Mouse (Mus musculus): ENCODE results near the gene 2900011O08Rik. TPM values are rescaled to one million over a fixed set of nuclear protein-coding genes. Genes with fewer than 3 reads are reported as not detected.
"Not testable (repeated sequence)": the region's sequence is repeated elsewhere in the genome, so short reads cannot be mapped to it uniquely, and the experiment has no call there.

The 2900011O08Rik gene
- polyA plus RNA-seq, 1 experiment from 2014 or later, result 5.1 TPM

- not testable (repeated sequence) for H3K4me1 ChIP-seq (ENCODE audit: control insufficient read depth, insufficient read depth, low read length); H3K9me3 ChIP-seq (ENCODE audit: control insufficient read depth, low read length)
- WGBS, result 74% methylated on average over 4 of the region's 4 CpGs
These were observed 80.2 kb downstream of the 2900011O08Rik start for GRCm38 (mm10) chr16:14066571-14066970.

GRCm38 (mm10) chr16:14068701-14069100 lies 82.3 kb downstream of the 2900011O08Rik start:
- ATAC-seq (ENCODE audit: low read depth); DNase-seq (ENCODE audit: low spot score); H3K4me3 ChIP-seq (ENCODE audit: low read depth, low read length); H3K4me1 ChIP-seq (ENCODE audit: control insufficient read depth, insufficient read depth, low read length); H3K4me2 ChIP-seq (ENCODE audit: low read depth, low read length); H3K36me3 ChIP-seq (ENCODE audit: control insufficient read depth, insufficient read depth, low read length); H3K9ac ChIP-seq (ENCODE audit: low read depth, low read length); H3K27me3 ChIP-seq (replicated peaks; ENCODE audit: control insufficient read depth, insufficient read depth, low read length); H3K9me3 ChIP-seq (ENCODE audit: control insufficient read depth, low read length); H3K27ac ChIP-seq (replicated peaks; ENCODE audit: low read depth, low read length): not testable (repeated sequence)
- 73% methylated on average over 2 of the region's 2 CpGs for WGBS

More at GRCm38 (mm10) chr16:14066571-14066970, 80.2 kb downstream of the 2900011O08Rik start:
- not testable (repeated sequence) for H3K4me3 ChIP-seq (ENCODE audit: low read depth, low read length); H3K27ac ChIP-seq (replicated peaks; ENCODE audit: low read depth, low read length); H3K4me2 ChIP-seq (ENCODE audit: low read depth, low read length); DNase-seq (ENCODE audit: low spot score); H3K36me3 ChIP-seq (ENCODE audit: control insufficient read depth, insufficient read depth, low read length); H3K27me3 ChIP-seq (replicated peaks; ENCODE audit: control insufficient read depth, insufficient read depth, low read length); H3K9ac ChIP-seq (ENCODE audit: low read depth, low read length); ATAC-seq (ENCODE audit: low read depth)

- ATAC-seq (ENCODE audit: low read depth) (no peak), DNase-seq (ENCODE audit: low spot score) (no peak)
- H3K4me1 ChIP-seq (ENCODE audit: control insufficient read depth, insufficient read depth, low read length), result no peaks in the 10 kb centered on the region
- no peak overlapping the region for H3K9ac ChIP-seq (ENCODE audit: low read depth, low read length)
- H3K4me2 ChIP-seq (ENCODE audit: low read depth, low read length), result no peak overlapping the region
- H3K9me3 ChIP-seq (ENCODE audit: control insufficient read depth, low read length), result no peaks in the 10 kb centered on the region
- no peak overlapping the region for H3K4me3 ChIP-seq (ENCODE audit: low read depth, low read length)
- H3K27me3 ChIP-seq (replicated peaks; ENCODE audit: control insufficient read depth, insufficient read depth, low read length), result no peaks in the 10 kb centered on the region
- H3K27ac ChIP-seq (replicated peaks; ENCODE audit: low read depth, low read length), result no peak overlapping the region
- no peaks in the 10 kb centered on the region for H3K36me3 ChIP-seq (ENCODE audit: control insufficient read depth, insufficient read depth, low read length)
- 64% methylated on average over 5 of the region's 5 CpGs for WGBS
These were observed 84.2 kb downstream of the 2900011O08Rik start for GRCm38 (mm10) chr16:14070471-14071169.

- no peak for ATAC-seq (ENCODE audit: low read depth)
These were observed 96.5 kb downstream of the 2900011O08Rik start for GRCm38 (mm10) chr16:14082925-14083324.

GRCm38 (mm10) chr16:14088249-14088648 lies 101.8 kb downstream of the 2900011O08Rik start:
- Histone ChIP-seq H3K9ac (ENCODE audit: low read depth, low read length) (no peak overlapping the region), H3K4me3 (ENCODE audit: low read depth, low read length) (no peak overlapping the region), H3K36me3 (ENCODE audit: control insufficient read depth, insufficient read depth, low read length) (no peaks in the 10 kb centered on the region), H3K4me2 (ENCODE audit: low read depth, low read length) (no peak overlapping the region), H3K4me1 (ENCODE audit: control insufficient read depth, insufficient read depth, low read length) (no peaks in the 10 kb centered on the region), H3K27me3 (replicated peaks; ENCODE audit: control insufficient read depth, insufficient read depth, low read length) (no peaks in the 10 kb centered on the region), H3K27ac (replicated peaks; ENCODE audit: low read depth, low read length) (no peak overlapping the region), H3K9me3 (ENCODE audit: control insufficient read depth, low read length) (no peaks in the 10 kb centered on the region)
- 66% methylated on average over 3 of the region's 3 CpGs for WGBS
- ATAC-seq (ENCODE audit: low read depth), result no peak
- DNase-seq (ENCODE audit: low spot score), result peak; percentile 10

More at GRCm38 (mm10) chr16:14082925-14083324, 96.5 kb downstream of the 2900011O08Rik start:
- DNase-seq (ENCODE audit: low spot score), result no peak
- Histone ChIP-seq H3K4me1 (ENCODE audit: control insufficient read depth, insufficient read depth, low read length) (no peaks in the 10 kb centered on the region), H3K27me3 (replicated peaks; ENCODE audit: control insufficient read depth, insufficient read depth, low read length) (no peaks in the 10 kb centered on the region), H3K27ac (replicated peaks; ENCODE audit: low read depth, low read length) (no peak overlapping the region), H3K9me3 (ENCODE audit: control insufficient read depth, low read length) (no peaks in the 10 kb centered on the region), H3K4me2 (ENCODE audit: low read depth, low read length) (no peak overlapping the region), H3K36me3 (ENCODE audit: control insufficient read depth, insufficient read depth, low read length) (no peaks in the 10 kb centered on the region), H3K9ac (ENCODE audit: low read depth, low read length) (no peak overlapping the region), H3K4me3 (ENCODE audit: low read depth, low read length) (no peak overlapping the region)
- 81% methylated on average over 2 of the region's 2 CpGs for WGBS

- no peak overlapping the region for H3K4me2 ChIP-seq (ENCODE audit: low read depth, low read length)
- DNase-seq (ENCODE audit: low spot score), result no peak
- no peaks in the 10 kb centered on the region for H3K27me3 ChIP-seq (replicated peaks; ENCODE audit: control insufficient read depth, insufficient read depth, low read length)
- 92% methylated on average over 3 of the region's 3 CpGs for WGBS
- no peak overlapping the region for H3K9ac ChIP-seq (ENCODE audit: low read depth, low read length)
- no peak for ATAC-seq (ENCODE audit: low read depth)
- no peaks in the 10 kb centered on the region for H3K4me1 ChIP-seq (ENCODE audit: control insufficient read depth, insufficient read depth, low read length)
- H3K36me3 ChIP-seq (ENCODE audit: control insufficient read depth, insufficient read depth, low read length), result no peaks in the 10 kb centered on the region
- no peaks in the 10 kb centered on the region for H3K9me3 ChIP-seq (ENCODE audit: control insufficient read depth, low read length)
- H3K4me3 ChIP-seq (ENCODE audit: low read depth, low read length), result no peak overlapping the region
- H3K27ac ChIP-seq (replicated peaks; ENCODE audit: low read depth, low read length), result no peak overlapping the region
These were observed 102.9 kb downstream of the 2900011O08Rik start for GRCm38 (mm10) chr16:14089296-14089695.

- Histone ChIP-seq H3K36me3 (ENCODE audit: control insufficient read depth, insufficient read depth, low read length) (no peaks in the 10 kb centered on the region), H3K27me3 (replicated peaks; ENCODE audit: control insufficient read depth, insufficient read depth, low read length) (no peaks in the 10 kb centered on the region), H3K9me3 (ENCODE audit: control insufficient read depth, low read length) (no peaks in the 10 kb centered on the region), H3K4me3 (ENCODE audit: low read depth, low read length) (no peak overlapping the region), H3K9ac (ENCODE audit: low read depth, low read length) (no peak overlapping the region), H3K27ac (replicated peaks; ENCODE audit: low read depth, low read length) (no peak overlapping the region), H3K4me2 (ENCODE audit: low read depth, low read length) (no peak overlapping the region), H3K4me1 (ENCODE audit: control insufficient read depth, insufficient read depth, low read length) (no peaks in the 10 kb centered on the region)
- ATAC-seq (ENCODE audit: low read depth) (no peak), DNase-seq (ENCODE audit: low spot score) (no peak)
- WGBS, result 49% methylated on average over 2 of the region's 2 CpGs
These were observed 105.4 kb downstream of the 2900011O08Rik start for GRCm38 (mm10) chr16:14091771-14092170.

- WGBS, result 85% methylated on average over 6 of the region's 6 CpGs
- no peaks in the 10 kb centered on the region for H3K4me1 ChIP-seq (ENCODE audit: control insufficient read depth, insufficient read depth, low read length)
- ATAC-seq (ENCODE audit: low read depth), result no peak
These were observed 119.5 kb downstream of the 2900011O08Rik start for GRCm38 (mm10) chr16:14105891-14106290.

GRCm38 (mm10) chr16:14109651-14110230 lies 123.3 kb downstream of the 2900011O08Rik start:
- WGBS, result 64% methylated on average over 3 of the region's 3 CpGs
- peaks cover 55% of the 10 kb centered on the region for H3K36me3 ChIP-seq (ENCODE audit: control insufficient read depth, insufficient read depth, low read length)
- no peaks in the 10 kb centered on the region for H3K27me3 ChIP-seq (replicated peaks; ENCODE audit: control insufficient read depth, insufficient read depth, low read length)
- H3K4me3 ChIP-seq (ENCODE audit: low read depth, low read length), result no peak overlapping the region
- no peak overlapping the region for H3K9ac ChIP-seq (ENCODE audit: low read depth, low read length)
- no peak overlapping the region for H3K27ac ChIP-seq (replicated peaks; ENCODE audit: low read depth, low read length)
- ATAC-seq (ENCODE audit: low read depth), result no peak
- no peak overlapping the region for H3K4me2 ChIP-seq (ENCODE audit: low read depth, low read length)
- no peaks in the 10 kb centered on the region for H3K9me3 ChIP-seq (ENCODE audit: control insufficient read depth, low read length)
- peak; percentile 9 for DNase-seq (ENCODE audit: low spot score)
- no peaks in the 10 kb centered on the region for H3K4me1 ChIP-seq (ENCODE audit: control insufficient read depth, insufficient read depth, low read length)

More at GRCm38 (mm10) chr16:14105891-14106290, 119.5 kb downstream of the 2900011O08Rik start:
- Histone ChIP-seq H3K27me3 (replicated peaks; ENCODE audit: control insufficient read depth, insufficient read depth, low read length) (no peaks in the 10 kb centered on the region), H3K9ac (ENCODE audit: low read depth, low read length) (no peak overlapping the region), H3K4me3 (ENCODE audit: low read depth, low read length) (no peak overlapping the region), H3K9me3 (ENCODE audit: control insufficient read depth, low read length) (no peaks in the 10 kb centered on the region), H3K36me3 (ENCODE audit: control insufficient read depth, insufficient read depth, low read length) (peaks cover 21% of the 10 kb centered on the region), H3K27ac (replicated peaks; ENCODE audit: low read depth, low read length) (no peak overlapping the region), H3K4me2 (ENCODE audit: low read depth, low read length) (no peak overlapping the region)
- DNase-seq (ENCODE audit: low spot score), result no peak

Data from embryonic facial prominence, embryonic 14.5 days (tissue).